Mouse (Mus musculus): ENCODE measurements around the gene Surf1. TPM values are rescaled to one million over a fixed set of nuclear protein-coding genes. Genes with fewer than 3 reads are reported as not detected.

Gene Surf1
- polyA plus RNA-seq, 1 experiment from 2014 or later = 47.8 TPM

- DNase-seq (ENCODE audit: low spot score) (no peak), ATAC-seq (ENCODE audit: insufficient number of reproducible peaks, low FRiP score, low TSS enrichment, low read depth) (no peak)
- no peak overlapping the region for H3K4me3 ChIP-seq (ENCODE audit: low read depth, low read length)
- H3K9ac ChIP-seq (ENCODE audit: low read length) = no peak overlapping the region
- 80% methylated on average over 8 of the region's 8 CpGs for WGBS
- H3K27me3 ChIP-seq (ENCODE audit: control insufficient read depth, insufficient read depth, low read length) = no peaks in the 10 kb centered on the region
- H3K9me3 ChIP-seq (ENCODE audit: control insufficient read depth, low read length) = no peaks in the 10 kb centered on the region
- no peaks in the 10 kb centered on the region for H3K4me1 ChIP-seq (ENCODE audit: control insufficient read depth, insufficient read depth, low read length)
- H3K27ac ChIP-seq (replicated peaks; ENCODE audit: low read depth, low read length) = no peak overlapping the region
- no peak overlapping the region for H3K4me2 ChIP-seq (ENCODE audit: low read depth, severe bottlenecking)
- H3K36me3 ChIP-seq (ENCODE audit: control insufficient read depth, insufficient read depth, low read length) = peaks cover 24% of the 10 kb centered on the region
Observed at GRCm38 (mm10) chr2:26952866-26953265, 36.5 kb upstream of the Surf1 start.

- no peak overlapping the region for H3K4me2 ChIP-seq (ENCODE audit: low read depth, severe bottlenecking)
- H3K4me1 ChIP-seq (ENCODE audit: control insufficient read depth, insufficient read depth, low read length) = no peaks in the 10 kb centered on the region
- no peak for DNase-seq (ENCODE audit: low spot score)
- H3K9ac ChIP-seq (ENCODE audit: low read length) = no peak overlapping the region
- H3K9me3 ChIP-seq (ENCODE audit: control insufficient read depth, low read length) = no peaks in the 10 kb centered on the region
- no peaks in the 10 kb centered on the region for H3K27me3 ChIP-seq (ENCODE audit: control insufficient read depth, insufficient read depth, low read length)
- H3K4me3 ChIP-seq (ENCODE audit: low read depth, low read length) = no peak overlapping the region
- H3K36me3 ChIP-seq (ENCODE audit: control insufficient read depth, insufficient read depth, low read length) = peaks cover 19% of the 10 kb centered on the region
- H3K27ac ChIP-seq (replicated peaks; ENCODE audit: low read depth, low read length) = no peak overlapping the region
- no peak for ATAC-seq (ENCODE audit: insufficient number of reproducible peaks, low FRiP score, low TSS enrichment, low read depth)
- 93% methylated on average over 4 of the region's 4 CpGs for WGBS
Observed at GRCm38 (mm10) chr2:26952193-26952592, 35.9 kb upstream of the Surf1 start.

GRCm38 (mm10) chr2:26951346-26951905, 35.1 kb upstream of the Surf1 start:
- H3K36me3 ChIP-seq (ENCODE audit: control insufficient read depth, insufficient read depth, low read length) = peaks cover 17% of the 10 kb centered on the region
- H3K9ac ChIP-seq (ENCODE audit: low read length) = no peak overlapping the region
- H3K4me2 ChIP-seq (ENCODE audit: low read depth, severe bottlenecking) = no peak overlapping the region
- ATAC-seq (ENCODE audit: insufficient number of reproducible peaks, low FRiP score, low TSS enrichment, low read depth) (no peak), DNase-seq (ENCODE audit: low spot score) (no peak)
- no peaks in the 10 kb centered on the region for H3K27me3 ChIP-seq (ENCODE audit: control insufficient read depth, insufficient read depth, low read length)
- H3K4me3 ChIP-seq (ENCODE audit: low read depth, low read length) = no peak overlapping the region
- H3K4me1 ChIP-seq (ENCODE audit: control insufficient read depth, insufficient read depth, low read length) = no peaks in the 10 kb centered on the region
- WGBS = 95% methylated on average over 8 of the region's 8 CpGs
- no peak overlapping the region for H3K27ac ChIP-seq (replicated peaks; ENCODE audit: low read depth, low read length)
- no peaks in the 10 kb centered on the region for H3K9me3 ChIP-seq (ENCODE audit: control insufficient read depth, low read length)

- Histone ChIP-seq H3K4me1 (ENCODE audit: control insufficient read depth, insufficient read depth, low read length) (no peaks in the 10 kb centered on the region), H3K36me3 (ENCODE audit: control insufficient read depth, insufficient read depth, low read length) (peaks cover 15% of the 10 kb centered on the region), H3K4me3 (ENCODE audit: low read depth, low read length) (no peak overlapping the region), H3K9ac (ENCODE audit: low read length) (no peak overlapping the region), H3K4me2 (ENCODE audit: low read depth, severe bottlenecking) (no peak overlapping the region), H3K27ac (replicated peaks; ENCODE audit: low read depth, low read length) (no peak overlapping the region), H3K27me3 (ENCODE audit: control insufficient read depth, insufficient read depth, low read length) (no peaks in the 10 kb centered on the region), H3K9me3 (ENCODE audit: control insufficient read depth, low read length) (no peaks in the 10 kb centered on the region)
- ATAC-seq (ENCODE audit: insufficient number of reproducible peaks, low FRiP score, low TSS enrichment, low read depth) (no peak), DNase-seq (ENCODE audit: low spot score) (no peak)
- 84% methylated on average over 2 of the region's 2 CpGs for WGBS
Observed at GRCm38 (mm10) chr2:26950411-26950810, 34.1 kb upstream of the Surf1 start.

GRCm38 (mm10) chr2:26943253-26943652, 26.9 kb upstream of the Surf1 start:
- no peaks in the 10 kb centered on the region for H3K27me3 ChIP-seq (ENCODE audit: control insufficient read depth, insufficient read depth, low read length)
- ATAC-seq (ENCODE audit: insufficient number of reproducible peaks, low FRiP score, low TSS enrichment, low read depth) (no peak), DNase-seq (ENCODE audit: low spot score) (no peak)
- H3K4me3 ChIP-seq (ENCODE audit: low read depth, low read length) = no peak overlapping the region
- WGBS = 87% methylated on average over 3 of the region's 3 CpGs
- H3K4me2 ChIP-seq (ENCODE audit: low read depth, severe bottlenecking) = no peak overlapping the region
- no peak overlapping the region for H3K9ac ChIP-seq (ENCODE audit: low read length)
- no peak overlapping the region for H3K27ac ChIP-seq (replicated peaks; ENCODE audit: low read depth, low read length)
- H3K36me3 ChIP-seq (ENCODE audit: control insufficient read depth, insufficient read depth, low read length) = no peaks in the 10 kb centered on the region; the same call in 1 of the 2 replicates
- H3K4me1 ChIP-seq (ENCODE audit: control insufficient read depth, insufficient read depth, low read length) = no peaks in the 10 kb centered on the region
- H3K9me3 ChIP-seq (ENCODE audit: control insufficient read depth, low read length) = no peaks in the 10 kb centered on the region

GRCm38 (mm10) chr2:26941539-26941938, 25.2 kb upstream of the Surf1 start:
- H3K27ac ChIP-seq (replicated peaks; ENCODE audit: low read depth, low read length) = no peak overlapping the region
- no peak overlapping the region for H3K4me2 ChIP-seq (ENCODE audit: low read depth, severe bottlenecking)
- no peak overlapping the region for H3K4me3 ChIP-seq (ENCODE audit: low read depth, low read length)
- 43% methylated on average over 5 of the region's 5 CpGs for WGBS
- no peaks in the 10 kb centered on the region for H3K36me3 ChIP-seq (ENCODE audit: control insufficient read depth, insufficient read depth, low read length)
- no peak overlapping the region for H3K9ac ChIP-seq (ENCODE audit: low read length)
- ATAC-seq (ENCODE audit: insufficient number of reproducible peaks, low FRiP score, low TSS enrichment, low read depth) = no peak
- DNase-seq (ENCODE audit: low spot score) = no peak
- no peaks in the 10 kb centered on the region for H3K4me1 ChIP-seq (ENCODE audit: control insufficient read depth, insufficient read depth, low read length)
- no peaks in the 10 kb centered on the region for H3K27me3 ChIP-seq (ENCODE audit: control insufficient read depth, insufficient read depth, low read length)
- no peaks in the 10 kb centered on the region for H3K9me3 ChIP-seq (ENCODE audit: control insufficient read depth, low read length)

- Histone ChIP-seq H3K27ac (replicated peaks; ENCODE audit: low read depth, low read length) (no peak overlapping the region), H3K36me3 (ENCODE audit: control insufficient read depth, insufficient read depth, low read length) (no peaks in the 10 kb centered on the region; the same call in 1 of the 2 replicates), H3K4me2 (ENCODE audit: low read depth, severe bottlenecking) (no peak overlapping the region), H3K4me1 (ENCODE audit: control insufficient read depth, insufficient read depth, low read length) (peaks cover 5% of the 10 kb centered on the region; the same call in 1 of the 2 replicates), H3K9ac (ENCODE audit: low read length) (no peak overlapping the region), H3K27me3 (ENCODE audit: control insufficient read depth, insufficient read depth, low read length) (no peaks in the 10 kb centered on the region), H3K9me3 (ENCODE audit: control insufficient read depth, low read length) (no peaks in the 10 kb centered on the region), H3K4me3 (ENCODE audit: low read depth, low read length) (no peak overlapping the region)
- DNase-seq (ENCODE audit: low spot score) (no peak), ATAC-seq (ENCODE audit: insufficient number of reproducible peaks, low FRiP score, low TSS enrichment, low read depth) (no peak)
- WGBS = 80% methylated on average over 1 of the region's 1 CpGs
Observed at GRCm38 (mm10) chr2:26936425-26936824, 20.1 kb upstream of the Surf1 start.

GRCm38 (mm10) chr2:26935286-26935685, 19.0 kb upstream of the Surf1 start:
- Histone ChIP-seq H3K4me3 (ENCODE audit: low read depth, low read length) (no peak overlapping the region), H3K4me1 (ENCODE audit: control insufficient read depth, insufficient read depth, low read length) (peaks cover 7% of the 10 kb centered on the region; the same call in 1 of the 2 replicates), H3K27me3 (ENCODE audit: control insufficient read depth, insufficient read depth, low read length) (no peaks in the 10 kb centered on the region), H3K27ac (replicated peaks; ENCODE audit: low read depth, low read length) (no peak overlapping the region), H3K36me3 (ENCODE audit: control insufficient read depth, insufficient read depth, low read length) (peaks cover 6% of the 10 kb centered on the region; the same call in 1 of the 2 replicates), H3K4me2 (ENCODE audit: low read depth, severe bottlenecking) (no peak overlapping the region), H3K9ac (ENCODE audit: low read length) (no peak overlapping the region), H3K9me3 (ENCODE audit: control insufficient read depth, low read length) (no peaks in the 10 kb centered on the region)
- DNase-seq (ENCODE audit: low spot score) (no peak), ATAC-seq (ENCODE audit: insufficient number of reproducible peaks, low FRiP score, low TSS enrichment, low read depth) (no peak)
- 87% methylated on average over 2 of the region's 2 CpGs for WGBS
